In genomic region chr15:7128627-7129126, GRCm38 (mm10) we compare ENCODE assay signal across 8 mouse cellular contexts. TPM values are rescaled to one million over a fixed set of nuclear protein-coding genes. Genes with fewer than 3 reads are reported as not detected.
A peak's percentile ranks its signal among the peaks of the same experiment; 100 is the strongest.
DNase-seq lines count a peak whose midpoint lies in the region; ATAC-seq lines count a peak whose summit lies in the region.

No protein-coding gene starts in this region.

- H3K9me3 ChIP-seq in heart, embryonic 12.5 days (replicated peaks): no peaks in the 10 kb centered on the region
- H3K9me3 ChIP-seq in midbrain, embryonic 13.5 days: no peaks in the 10 kb centered on the region

- no peak for ATAC-seq in heart, embryonic 12.5 days (ENCODE audit: insufficient number of reproducible peaks, low FRiP score)
- peak; percentile 10 for ATAC-seq in midbrain, embryonic 13.5 days
- ATAC-seq in megakaryocyte-erythroid progenitor cell, adult 5-6 weeks (replicated peaks; ENCODE audit: low FRiP score, low TSS enrichment, poor library complexity, severe bottlenecking): no peak

- DNase-seq in gastrocnemius, adult 18-20 months (ENCODE audit: low spot score): peak; percentile 43
- no peak for DNase-seq in gastrocnemius, postnatal 36 days
- peak; percentile 72 for DNase-seq in brain, adult 2 months (ENCODE audit: low read depth, low spot score)
- peak; percentile 52 for DNase-seq in kidney, postnatal 14 days
- no peak for DNase-seq in MN1 (ENCODE audit: low spot score)

- peaks cover 17% of the 10 kb centered on the region for H3K4me1 ChIP-seq in heart, embryonic 12.5 days (replicated peaks)
- H3K4me1 ChIP-seq in midbrain, embryonic 13.5 days (replicated peaks): peaks cover 27% of the 10 kb centered on the region

- H3K27me3 ChIP-seq in heart, embryonic 12.5 days (replicated peaks): no peaks in the 10 kb centered on the region
- H3K27me3 ChIP-seq in midbrain, embryonic 13.5 days: peaks cover 27% of the 10 kb centered on the region

- intact Hi-C loops in gastrocnemius, postnatal 36 days (cut with DNase I): loop anchor here (5.0 kb wide), 3 partner anchors 41 to 221 kb away; no protein-coding TSS in a partner anchor

- H3K4me2 ChIP-seq in heart, embryonic 12.5 days: peak overlapping the region; percentile 87
- peak overlapping the region; percentile 89 for H3K4me2 ChIP-seq in midbrain, embryonic 13.5 days (replicated peaks)

- peak overlapping the region; percentile 79 for H3K4me3 ChIP-seq in heart, embryonic 12.5 days
- peak overlapping the region; percentile 76 for H3K4me3 ChIP-seq in midbrain, embryonic 13.5 days (replicated peaks)

- H3K36me3 ChIP-seq in heart, embryonic 12.5 days: 0 out of 2 replicates have a peak, but pooled peaks cover 6% of the 10 kb centered on the region
- no peaks in the 10 kb centered on the region for H3K36me3 ChIP-seq in midbrain, embryonic 13.5 days

- peak overlapping the region; percentile 88 for H3K9ac ChIP-seq in heart, embryonic 12.5 days
- H3K9ac ChIP-seq in midbrain, embryonic 13.5 days (replicated peaks): peak overlapping the region; percentile 82

- H3K27ac ChIP-seq in heart, embryonic 12.5 days (ENCODE audit: poor library complexity, severe bottlenecking): peak overlapping the region; percentile 89
- H3K27ac ChIP-seq in midbrain, embryonic 13.5 days: peak overlapping the region; percentile 84

- 3% methylated on average over 18 of the region's 18 CpGs for WGBS in heart, embryonic 12.5 days
- WGBS in midbrain, embryonic 13.5 days: 2% methylated on average over 18 of the region's 18 CpGs

RNA-seq across cellular contexts. Expression of gene Lifr, which starts 38.3 kb away (rescaled TPM):
- total RNA-seq in gastrocnemius, adult 18-20 months (2021): 10 to 100 TPM; 47.9 to 50.9 TPM
- 10 to 100 TPM; 44.2 to 56.9 TPM for total RNA-seq in gastrocnemius, postnatal 36 days (2021)
- 17.3 and 17.9 TPM in 2 replicates for polyA plus RNA-seq in heart, embryonic 12.5 days (2016; fragmentation: Nextera tagmentation; extraction: Ambion mirVana)
- 7.1 and 8.2 TPM in 2 replicates for polyA plus RNA-seq in midbrain, embryonic 13.5 days (2015; fragmentation: Nextera tagmentation; extraction: Ambion mirVana)
- 0.05 and 0.24 TPM in 2 replicates for total RNA-seq in megakaryocyte-erythroid progenitor cell, adult 5-6 weeks (2014; fragmentation: Nextera tagmentation)
- 0.11 and 0.56 TPM in 2 replicates for total RNA-seq in megakaryocyte-erythroid progenitor cell, adult 5-6 weeks (2017)

Comparison
In these comparisons a context has a peak if more than half of its experiments do, and no peak if none do; other contexts are left out.
1. DNase-seq: peak in gastrocnemius, adult 18-20 months (single experiment), brain, adult 2 months (single experiment) and kidney, postnatal 14 days (single experiment); none in gastrocnemius, postnatal 36 days (0 of 2) and MN1 (single experiment).
2. RNA of gene Lifr, which starts 38.3 kb away (total RNA-seq): 44.2 to 56.9 TPM in gastrocnemius, postnatal 36 days and 47.9 to 50.9 TPM in gastrocnemius, adult 18-20 months; 0.05 to 0.56 TPM in megakaryocyte-erythroid progenitor cell, adult 5-6 weeks; every median in the first group is over 10 times any median in the second.